In the genomic region with DNA sequence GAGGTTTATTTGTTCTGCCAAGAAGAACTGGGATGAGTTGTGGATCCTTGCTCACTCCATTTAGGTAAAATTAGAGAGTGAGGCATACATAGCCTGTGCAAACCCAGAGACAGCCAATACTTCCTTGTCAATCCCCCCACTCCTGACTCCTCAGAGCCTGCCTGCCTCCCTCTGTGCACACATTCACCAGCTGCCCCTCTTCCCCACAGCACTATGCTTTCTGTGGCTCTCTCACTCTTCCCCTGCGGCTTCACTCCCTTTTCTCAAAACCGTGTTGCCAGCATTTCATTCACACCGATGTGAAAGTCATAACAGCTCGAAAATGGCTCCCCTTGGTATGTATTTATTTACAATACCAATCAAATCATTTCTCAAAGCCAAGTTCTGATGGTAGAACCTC, we compare ENCODE assay signal across 17 mouse cellular contexts. TPM values are rescaled to one million over a fixed set of nuclear protein-coding genes. Genes with fewer than 3 reads are reported as not detected.
"Had no signal": no experiment of that assay in that cellular context is flagged by ENCODE, and none has a peak within 500 bp of the region (broad histone marks: within the 10 kb centered on the region; RNA-seq: fewer than 3 reads in every experiment).

No protein-coding gene starts in this region.

- H3K27ac ChIP-seq: liver, embryonic 13.5 days; liver, embryonic 15.5 days; macrophage; midbrain, embryonic 12.5 days; neural tube, embryonic 12.5 days; stomach, embryonic 15.5 days; stomach, postnatal 0 days had no signal

- DNase-seq: liver; liver, embryonic 13.5 days; liver, postnatal 0 days; midbrain, embryonic 14.5 days; right cerebral cortex, postnatal 14 days; thymus, adult 2 months; thymus, postnatal 25 days; thymus, postnatal 4 days had no signal

- H3K36me3 ChIP-seq: liver, embryonic 13.5 days; liver, embryonic 15.5 days; midbrain, embryonic 12.5 days; neural tube, embryonic 12.5 days; stomach, embryonic 15.5 days had no signal

- H3K27me3 ChIP-seq: liver, embryonic 15.5 days; midbrain, embryonic 12.5 days; neural tube, embryonic 12.5 days; stomach, embryonic 15.5 days had no signal

- H3K4me1 ChIP-seq: liver, embryonic 13.5 days; liver, embryonic 15.5 days; megakaryocyte, embryonic 14.5 days; midbrain, embryonic 12.5 days; neural tube, embryonic 12.5 days; stomach, embryonic 15.5 days had no signal

- ATAC-seq: liver, postnatal 0 days; midbrain, embryonic 16.5 days had no signal

- H3K9ac ChIP-seq: liver, embryonic 13.5 days; liver, embryonic 15.5 days; liver, postnatal 0 days; midbrain, embryonic 12.5 days; neural tube, embryonic 12.5 days; stomach, embryonic 15.5 days had no signal

- H3K9me3 ChIP-seq: liver, embryonic 13.5 days; liver, embryonic 15.5 days; megakaryocyte, embryonic 14.5 days; midbrain, embryonic 12.5 days; neural tube, embryonic 12.5 days; stomach, embryonic 15.5 days had no signal

- H3K4me3 ChIP-seq: liver, embryonic 13.5 days; liver, embryonic 15.5 days; megakaryocyte, embryonic 14.5 days; midbrain, embryonic 12.5 days; neural tube, embryonic 12.5 days; stomach, embryonic 15.5 days had no signal

- H3K4me2 ChIP-seq: liver, embryonic 11.5 days; liver, embryonic 13.5 days; liver, embryonic 15.5 days; midbrain, embryonic 12.5 days; neural tube, embryonic 12.5 days; stomach, embryonic 15.5 days had no signal

RNA-seq across cellular contexts. Expression of a gene that starts 10.0 kb away (rescaled TPM):
- polyA plus RNA-seq: macrophage had no signal
